Mouse (Mus musculus): Measurements from ENCODE around the gene Gimap9. TPM values are rescaled to one million over a fixed set of nuclear protein-coding genes. Genes with fewer than 3 reads are reported as not detected.
A peak's percentile ranks its signal among the peaks of the same experiment; 100 is the strongest.

Gimap9 gene
- polyA plus RNA-seq, 1 experiment from 2014 or later = 3.1 TPM

DNA sequence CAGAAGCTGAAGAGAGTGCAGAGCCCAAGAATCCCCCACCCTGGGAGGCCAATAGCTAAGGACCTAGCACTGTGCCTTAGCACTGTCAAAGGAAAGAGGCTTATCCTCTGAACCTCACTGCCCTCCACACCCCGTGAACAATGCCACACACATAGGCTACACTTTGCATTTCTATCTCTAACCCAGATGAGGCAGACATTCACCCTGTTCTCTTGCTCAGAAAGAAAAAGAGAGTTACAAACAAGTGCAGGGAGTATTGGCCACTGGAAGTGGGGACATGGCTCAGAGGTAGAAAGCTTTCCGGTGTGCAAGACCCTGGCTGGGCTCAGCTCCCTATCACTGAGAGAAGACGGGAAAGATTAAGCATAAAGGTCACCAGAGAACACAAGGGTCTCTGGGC lies 30.2 kb downstream of the Gimap9 start:
- H3K4me3 ChIP-seq (ENCODE audit: low read depth, low read length) = no peak overlapping the region
- ATAC-seq = no peak
- 39% methylated on average over 3 of the region's 3 CpGs for WGBS
- no peak overlapping the region for H3K4me2 ChIP-seq (ENCODE audit: low read length)
- no peaks in the 10 kb centered on the region for H3K9me3 ChIP-seq (replicated peaks; ENCODE audit: control insufficient read depth, low read length, poor library complexity, severe bottlenecking)
- no peak overlapping the region for H3K9ac ChIP-seq (ENCODE audit: low read depth, low read length)
- H3K27me3 ChIP-seq (ENCODE audit: control insufficient read depth, insufficient read depth, low read depth, low read length) = no peaks in the 10 kb centered on the region
- H3K27ac ChIP-seq (ENCODE audit: low read length) = no peak overlapping the region
- H3K4me1 ChIP-seq (ENCODE audit: control insufficient read depth, insufficient read depth, low read length) = no peaks in the 10 kb centered on the region
- no peaks in the 10 kb centered on the region for H3K36me3 ChIP-seq (ENCODE audit: control insufficient read depth, insufficient read depth, low read length)

DNA sequence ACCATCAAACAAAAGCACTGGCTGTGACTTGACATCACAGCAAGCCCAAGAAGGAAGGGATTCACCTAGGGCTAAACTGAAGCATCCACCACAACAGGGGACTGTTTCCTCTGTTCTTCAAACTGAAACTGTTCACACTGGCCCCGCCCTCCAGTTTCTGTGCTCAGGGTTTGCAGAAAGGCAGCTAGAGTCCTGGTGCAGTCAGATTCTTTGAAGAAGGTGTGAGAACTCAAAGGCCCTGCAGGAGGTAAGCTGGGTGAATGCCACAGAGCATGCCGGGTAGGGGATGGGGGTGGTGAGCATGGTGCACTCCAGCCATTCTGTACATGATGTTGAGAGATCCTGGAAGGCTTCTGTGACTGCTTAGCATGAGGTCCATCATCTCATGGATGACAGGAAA lies 42.5 kb downstream of the Gimap9 start, which contains the start of the genes Gm28053 and Gimap7:
Gene Gm28053 (plus strand): TSS at position 153 of the 400 bp plus-strand sequence.
Gene Gimap7 (plus strand): TSS at position 167 of the 400 bp plus-strand sequence.
- Histone ChIP-seq H3K9ac (ENCODE audit: low read depth, low read length) (no peak within 1 kb of the TSS), H3K27ac (ENCODE audit: low read length) (no peak within 1 kb of the TSS), H3K4me2 (ENCODE audit: low read length) (no peak within 1 kb of the TSS), H3K27me3 (ENCODE audit: control insufficient read depth, insufficient read depth, low read depth, low read length) (no peaks in the 10 kb centered on the region), H3K4me3 (ENCODE audit: low read depth, low read length) (no peak within 1 kb of the TSS), H3K9me3 (replicated peaks; ENCODE audit: control insufficient read depth, low read length, poor library complexity, severe bottlenecking) (no peaks in the 10 kb centered on the region), H3K36me3 (ENCODE audit: control insufficient read depth, insufficient read depth, low read length) (no peaks in the 10 kb centered on the region), H3K4me1 (ENCODE audit: control insufficient read depth, insufficient read depth, low read length) (no peaks in the 10 kb centered on the region)
- no peak for ATAC-seq
- WGBS = 54% methylated on average over 2 of the region's 2 CpGs

DNA sequence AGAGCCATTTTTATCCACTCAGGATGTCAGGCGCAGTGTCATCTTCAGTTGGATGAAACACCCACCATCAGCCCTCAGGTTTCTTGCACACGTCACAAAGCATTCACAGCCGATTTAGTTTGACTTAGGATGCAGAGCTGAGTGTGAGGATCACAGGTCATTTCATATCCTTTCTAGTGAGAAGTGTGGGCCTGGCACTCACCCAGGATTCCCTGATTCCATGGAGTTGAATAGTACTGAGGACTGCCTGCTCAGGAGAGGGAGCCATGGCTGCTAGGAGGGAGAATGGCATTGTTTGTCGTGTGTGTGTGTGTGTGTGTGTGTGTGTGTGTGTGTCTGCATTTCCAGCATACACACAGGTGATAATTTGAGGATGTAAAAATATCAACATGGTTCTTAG lies 44.4 kb downstream of the Gimap9 start:
- H3K27ac ChIP-seq (ENCODE audit: low read length) = no peak overlapping the region
- H3K4me1 ChIP-seq (ENCODE audit: control insufficient read depth, insufficient read depth, low read length) = peaks cover 1% of the 10 kb centered on the region; the same call in 1 of the 2 replicates
- H3K27me3 ChIP-seq (ENCODE audit: control insufficient read depth, insufficient read depth, low read depth, low read length) = no peaks in the 10 kb centered on the region
- H3K4me3 ChIP-seq (ENCODE audit: low read depth, low read length) = no peak overlapping the region
- no peaks in the 10 kb centered on the region for H3K36me3 ChIP-seq (ENCODE audit: control insufficient read depth, insufficient read depth, low read length)
- H3K4me2 ChIP-seq (ENCODE audit: low read length) = no peak overlapping the region
- no peak overlapping the region for H3K9ac ChIP-seq (ENCODE audit: low read depth, low read length)
- ATAC-seq = no peak
- 82% methylated on average over 4 of the region's 4 CpGs for WGBS
- no peaks in the 10 kb centered on the region for H3K9me3 ChIP-seq (replicated peaks; ENCODE audit: control insufficient read depth, low read length, poor library complexity, severe bottlenecking)

DNA sequence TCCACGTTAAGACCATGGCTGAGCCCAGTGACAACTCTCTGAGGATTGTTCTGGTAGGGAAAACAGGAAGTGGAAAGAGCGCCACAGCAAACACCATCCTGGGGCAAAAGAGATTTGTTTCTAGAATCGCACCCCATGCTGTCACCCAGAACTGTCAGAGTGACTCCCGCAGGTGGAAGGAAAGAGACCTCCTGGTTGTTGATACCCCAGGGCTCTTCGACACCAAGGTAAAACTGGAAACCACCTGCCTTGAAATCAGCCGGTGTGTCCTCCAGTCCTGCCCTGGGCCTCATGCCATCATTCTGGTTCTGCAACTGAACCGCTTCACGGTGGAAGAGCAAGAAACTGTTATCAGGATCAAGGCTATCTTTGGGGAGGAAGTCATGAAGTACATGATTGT lies 47.5 kb downstream of the Gimap9 start:
- no peak for ATAC-seq
- H3K36me3 ChIP-seq (ENCODE audit: control insufficient read depth, insufficient read depth, low read length) = no peaks in the 10 kb centered on the region
- WGBS = 87% methylated on average over 8 of the region's 8 CpGs
- no peak overlapping the region for H3K27ac ChIP-seq (ENCODE audit: low read length)
- peaks cover 5% of the 10 kb centered on the region; the same call in 1 of the 2 replicates for H3K4me1 ChIP-seq (ENCODE audit: control insufficient read depth, insufficient read depth, low read length)
- H3K9ac ChIP-seq (ENCODE audit: low read depth, low read length) = no peak overlapping the region
- no peaks in the 10 kb centered on the region for H3K9me3 ChIP-seq (replicated peaks; ENCODE audit: control insufficient read depth, low read length, poor library complexity, severe bottlenecking)
- H3K4me2 ChIP-seq (ENCODE audit: low read length) = no peak overlapping the region
- H3K4me3 ChIP-seq (ENCODE audit: low read depth, low read length) = no peak overlapping the region
- H3K27me3 ChIP-seq (ENCODE audit: control insufficient read depth, insufficient read depth, low read depth, low read length) = no peaks in the 10 kb centered on the region

DNA sequence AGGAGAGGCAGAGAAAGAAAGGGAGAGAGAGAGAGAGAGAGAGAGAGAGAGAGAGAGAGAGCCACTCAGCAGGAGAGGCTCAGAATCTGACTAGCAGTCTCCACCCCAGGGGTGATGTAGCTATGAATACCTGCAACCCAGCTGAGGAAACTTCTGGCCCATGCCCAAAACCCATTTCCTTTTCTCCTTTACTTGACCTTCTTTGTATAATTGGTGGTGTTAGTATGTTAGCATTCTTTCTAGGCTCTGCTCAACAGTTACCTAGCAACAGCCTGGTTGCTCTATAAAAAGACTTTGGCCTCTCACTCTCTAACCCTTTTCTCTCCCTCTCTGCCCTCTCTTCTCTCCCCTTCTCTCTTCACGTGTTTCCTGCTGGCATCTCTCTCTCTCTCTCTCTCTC lies 49.5 kb downstream of the Gimap9 start:
- Histone ChIP-seq H3K36me3 (ENCODE audit: control insufficient read depth, insufficient read depth, low read length) (no peaks in the 10 kb centered on the region), H3K9ac (ENCODE audit: low read depth, low read length) (no peak overlapping the region), H3K4me2 (ENCODE audit: low read length) (no peak overlapping the region), H3K4me3 (ENCODE audit: low read depth, low read length) (no peak overlapping the region), H3K9me3 (replicated peaks; ENCODE audit: control insufficient read depth, low read length, poor library complexity, severe bottlenecking) (no peaks in the 10 kb centered on the region), H3K4me1 (ENCODE audit: control insufficient read depth, insufficient read depth, low read length) (peaks cover 5% of the 10 kb centered on the region; the same call in 1 of the 2 replicates), H3K27ac (ENCODE audit: low read length) (no peak overlapping the region), H3K27me3 (ENCODE audit: control insufficient read depth, insufficient read depth, low read depth, low read length) (no peaks in the 10 kb centered on the region)
- peak; percentile 64; the same call in 1 of the 2 replicates for ATAC-seq
- 0% methylated on average over 1 of the region's 1 CpGs for WGBS

DNA sequence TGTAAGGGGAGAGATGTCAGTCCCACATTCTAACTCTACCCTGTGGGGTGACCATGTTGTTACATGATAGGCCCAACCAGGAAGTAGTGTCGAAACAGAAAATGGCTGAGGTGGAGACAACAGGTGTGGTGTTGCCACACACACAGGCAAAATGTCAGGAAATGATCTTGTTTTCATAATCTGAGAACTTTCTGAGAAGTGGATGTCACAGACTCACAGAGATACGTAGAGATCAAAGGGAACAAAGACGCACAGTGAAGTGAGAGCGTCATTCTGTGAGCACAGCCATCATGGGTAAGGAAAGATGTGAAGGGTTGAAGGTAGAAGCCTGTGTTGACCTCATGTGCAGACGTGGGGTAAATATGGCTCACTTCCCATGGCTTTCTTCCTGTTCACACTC lies 51.8 kb downstream of the Gimap9 start:
- H3K9me3 ChIP-seq (replicated peaks; ENCODE audit: control insufficient read depth, low read length, poor library complexity, severe bottlenecking) = no peaks in the 10 kb centered on the region
- WGBS = 97% methylated on average over 5 of the region's 5 CpGs
- no peak for ATAC-seq
- H3K27ac ChIP-seq (ENCODE audit: low read length) = no peak overlapping the region
- H3K4me3 ChIP-seq (ENCODE audit: low read depth, low read length) = no peak overlapping the region
- H3K4me1 ChIP-seq (ENCODE audit: control insufficient read depth, insufficient read depth, low read length) = peaks cover 5% of the 10 kb centered on the region; the same call in 1 of the 2 replicates
- H3K27me3 ChIP-seq (ENCODE audit: control insufficient read depth, insufficient read depth, low read depth, low read length) = no peaks in the 10 kb centered on the region
- no peak overlapping the region for H3K9ac ChIP-seq (ENCODE audit: low read depth, low read length)
- H3K36me3 ChIP-seq (ENCODE audit: control insufficient read depth, insufficient read depth, low read length) = no peaks in the 10 kb centered on the region
- no peak overlapping the region for H3K4me2 ChIP-seq (ENCODE audit: low read length)

Other genes with a start within 250 kb of the Gimap9 start
- 30.3 and 32.8 TPM in 2 replicates for gene Zfp467, start 230.3 kb upstream of the Gimap9 start, polyA plus RNA-seq (2015; fragmentation: Nextera tagmentation; extraction: Ambion mirVana)
- gene Sspo, start 227.9 kb upstream of the Gimap9 start, polyA plus RNA-seq (2015; fragmentation: Nextera tagmentation; extraction: Ambion mirVana) = 0.51 and 0.62 TPM in 2 replicates
- gene Atp6v0e2, start 138.5 kb upstream of the Gimap9 start, polyA plus RNA-seq (2015; fragmentation: Nextera tagmentation; extraction: Ambion mirVana) = 302 and 362 TPM in 2 replicates
- 27.5 and 27.9 TPM in 2 replicates for gene Lrrc61, start 121.3 kb upstream of the Gimap9 start, polyA plus RNA-seq (2015; fragmentation: Nextera tagmentation; extraction: Ambion mirVana)
- gene Rarres2, start 103.3 kb upstream of the Gimap9 start, polyA plus RNA-seq (2015; fragmentation: Nextera tagmentation; extraction: Ambion mirVana) = 5.3 and 5.7 TPM in 2 replicates
- gene Gm45021, start 86.5 kb upstream of the Gimap9 start, polyA plus RNA-seq (2015; fragmentation: Nextera tagmentation; extraction: Ambion mirVana) = not detected in 2 replicates
- 48.2 and 48.8 TPM in 2 replicates for gene Repin1, start 82.2 kb upstream of the Gimap9 start, polyA plus RNA-seq (2015; fragmentation: Nextera tagmentation; extraction: Ambion mirVana)
- gene Gm44965, start 82.2 kb upstream of the Gimap9 start, polyA plus RNA-seq (2015; fragmentation: Nextera tagmentation; extraction: Ambion mirVana) = not detected in 2 replicates
- 14.1 and 16.7 TPM in 2 replicates for gene Zfp775, start 74.1 kb upstream of the Gimap9 start, polyA plus RNA-seq (2015; fragmentation: Nextera tagmentation; extraction: Ambion mirVana)
- 24.9 and 27.4 TPM in 2 replicates for gene AI854703, start 49.4 kb upstream of the Gimap9 start, polyA plus RNA-seq (2015; fragmentation: Nextera tagmentation; extraction: Ambion mirVana)
- gene Gimap8, start 28.9 kb upstream of the Gimap9 start, polyA plus RNA-seq (2015; fragmentation: Nextera tagmentation; extraction: Ambion mirVana) = 0.37 and 0.48 TPM in 2 replicates
- gene Gimap4, start 8.4 kb downstream of the Gimap9 start, polyA plus RNA-seq (2015; fragmentation: Nextera tagmentation; extraction: Ambion mirVana) = 0.88 and 1.0 TPM in 2 replicates
- gene Gimap6, start 32.1 kb downstream of the Gimap9 start, polyA plus RNA-seq (2015; fragmentation: Nextera tagmentation; extraction: Ambion mirVana) = 6.2 and 7.2 TPM in 2 replicates
- 0.62 and 1.2 TPM in 2 replicates for gene Gm28053, start 42.5 kb downstream of the Gimap9 start, polyA plus RNA-seq (2015; fragmentation: Nextera tagmentation; extraction: Ambion mirVana)
- not detected in 2 replicates for gene Gimap7, start 42.5 kb downstream of the Gimap9 start, polyA plus RNA-seq (2015; fragmentation: Nextera tagmentation; extraction: Ambion mirVana)
- gene Gimap1, start 62.9 kb downstream of the Gimap9 start, polyA plus RNA-seq (2015; fragmentation: Nextera tagmentation; extraction: Ambion mirVana) = 5.2 and 5.4 TPM in 2 replicates
- gene Gimap5, start 70.1 kb downstream of the Gimap9 start, polyA plus RNA-seq (2015; fragmentation: Nextera tagmentation; extraction: Ambion mirVana) = 1.3 and 1.5 TPM in 2 replicates
- not detected in 2 replicates for gene Gimap3, start 94.7 kb downstream of the Gimap9 start, polyA plus RNA-seq (2015; fragmentation: Nextera tagmentation; extraction: Ambion mirVana)
- gene Tmem176a, start 164.8 kb downstream of the Gimap9 start, polyA plus RNA-seq (2015; fragmentation: Nextera tagmentation; extraction: Ambion mirVana) = 17.9 and 19.7 TPM in 2 replicates
- 113 and 127 TPM in 2 replicates for gene Tmem176b, start 165.4 kb downstream of the Gimap9 start, polyA plus RNA-seq (2015; fragmentation: Nextera tagmentation; extraction: Ambion mirVana)
- gene Aoc1, start 196.8 kb downstream of the Gimap9 start, polyA plus RNA-seq (2015; fragmentation: Nextera tagmentation; extraction: Ambion mirVana) = 0.07 TPM in 1 of 2 replicates, not detected in the other